Mouse (Mus musculus): ENCODE data around the gene Homer2. TPM values are rescaled to one million over a fixed set of nuclear protein-coding genes. Genes with fewer than 3 reads are reported as not detected.

Gene Homer2
- polyA plus RNA-seq, 1 experiment, result 0.05 TPM

DNA sequence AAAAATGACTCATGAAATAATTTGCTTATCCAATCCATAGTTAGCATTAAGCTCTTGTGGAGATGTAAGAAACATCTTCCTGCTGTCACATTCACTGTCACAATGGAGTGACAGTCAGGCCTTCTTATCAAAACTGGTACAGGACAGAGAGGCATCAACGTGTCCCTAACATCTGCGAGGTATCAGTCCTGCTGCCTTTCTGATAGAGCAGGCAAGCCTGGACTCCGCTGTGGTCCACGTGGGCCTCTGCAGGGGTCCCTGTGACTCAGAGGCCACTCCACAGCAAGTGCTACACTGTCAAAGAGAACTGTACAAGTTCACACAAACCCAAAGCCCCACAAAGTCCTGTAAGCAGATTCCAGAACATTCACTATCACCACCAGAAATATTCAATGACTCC is 101.8 kb downstream of the Homer2 start:
- TF ChIP-seq CTCF (IDR thresholded peaks at IDR 0.05; ENCODE audit: control insufficient read depth, insufficient read depth, insufficient read length) (no peak), MYOD1 (IDR thresholded peaks at IDR 0.05; ENCODE audit: control insufficient read depth, insufficient read length, low read depth) (no peak), MYOG (IDR thresholded peaks at IDR 0.05; ENCODE audit: control insufficient read depth, extremely low read depth, insufficient read length) (no peak), CEBPB (IDR thresholded peaks at IDR 0.05; ENCODE audit: low read depth) (no peak), USF1 (IDR thresholded peaks at IDR 0.05; ENCODE audit: low read depth) (no peak), MAX (IDR thresholded peaks at IDR 0.05) (no peak), FOSL1 (IDR thresholded peaks at IDR 0.05; ENCODE audit: insufficient read depth, low read length, poor library complexity, severe bottlenecking) (no peak)
- H3K79me2 ChIP-seq (ENCODE audit: control insufficient read depth, insufficient read depth), result no peaks in the 10 kb centered on the region
- H3K36me3 ChIP-seq (ENCODE audit: control insufficient read depth, insufficient read depth), result no peaks in the 10 kb centered on the region
- no peak overlapping the region for H3ac ChIP-seq (ENCODE audit: control insufficient read depth, insufficient read length, low read depth)
- no peaks in the 10 kb centered on the region for H3K79me3 ChIP-seq (ENCODE audit: low read depth)
- H3K27me3 ChIP-seq (ENCODE audit: control insufficient read depth, insufficient read depth, insufficient read length), result peaks cover 7% of the 10 kb centered on the region
- H3K4me3 ChIP-seq (ENCODE audit: insufficient read depth, poor library complexity, severe bottlenecking), result no peak overlapping the region

- Histone ChIP-seq H3ac (ENCODE audit: control insufficient read depth, insufficient read length, low read depth) (no peak overlapping the region), H3K36me3 (ENCODE audit: control insufficient read depth, insufficient read depth) (no peaks in the 10 kb centered on the region), H3K79me3 (ENCODE audit: low read depth) (no peaks in the 10 kb centered on the region), H3K4me3 (ENCODE audit: insufficient read depth, poor library complexity, severe bottlenecking) (no peak overlapping the region), H3K79me2 (ENCODE audit: control insufficient read depth, insufficient read depth) (no peaks in the 10 kb centered on the region), H3K27me3 (ENCODE audit: control insufficient read depth, insufficient read depth, insufficient read length) (peaks cover 7% of the 10 kb centered on the region)
- no peak for TF ChIP-seq CEBPB (IDR thresholded peaks at IDR 0.05; ENCODE audit: low read depth)
- TF ChIP-seq MYOD1 (IDR thresholded peaks at IDR 0.05; ENCODE audit: control insufficient read depth, insufficient read length, low read depth), result no peak
- no peak for TF ChIP-seq MAX (IDR thresholded peaks at IDR 0.05)
- TF ChIP-seq CTCF (IDR thresholded peaks at IDR 0.05; ENCODE audit: control insufficient read depth, insufficient read depth, insufficient read length), result no peak
- TF ChIP-seq USF1 (IDR thresholded peaks at IDR 0.05; ENCODE audit: low read depth), result no peak
- TF ChIP-seq FOSL1 (IDR thresholded peaks at IDR 0.05; ENCODE audit: insufficient read depth, low read length, poor library complexity, severe bottlenecking), result no peak
- TF ChIP-seq MYOG (IDR thresholded peaks at IDR 0.05; ENCODE audit: control insufficient read depth, extremely low read depth, insufficient read length), result no peak
These were observed 102.3 kb downstream of the Homer2 start for GRCm38 (mm10) chr7:81604991-81605390.

GRCm38 (mm10) chr7:81599379-81600280 is 107.7 kb downstream of the Homer2 start:
- no peak for TF ChIP-seq CEBPB (IDR thresholded peaks at IDR 0.05; ENCODE audit: low read depth)
- TF ChIP-seq MYOD1 (IDR thresholded peaks at IDR 0.05; ENCODE audit: control insufficient read depth, insufficient read length, low read depth), result no peak
- no peak for TF ChIP-seq FOSL1 (IDR thresholded peaks at IDR 0.05; ENCODE audit: insufficient read depth, low read length, poor library complexity, severe bottlenecking)
- no peak for TF ChIP-seq CTCF (IDR thresholded peaks at IDR 0.05; ENCODE audit: control insufficient read depth, insufficient read depth, insufficient read length)
- TF ChIP-seq MAX (IDR thresholded peaks at IDR 0.05), result no peak
- TF ChIP-seq USF1 (IDR thresholded peaks at IDR 0.05; ENCODE audit: low read depth), result no peak
- TF ChIP-seq MYOG (IDR thresholded peaks at IDR 0.05; ENCODE audit: control insufficient read depth, extremely low read depth, insufficient read length), result no peak
- no peak overlapping the region for H3ac ChIP-seq (ENCODE audit: control insufficient read depth, insufficient read length, low read depth)
- peaks cover under 1% of the 10 kb centered on the region for H3K36me3 ChIP-seq (ENCODE audit: control insufficient read depth, insufficient read depth)
- H3K79me3 ChIP-seq (ENCODE audit: low read depth), result no peaks in the 10 kb centered on the region
- no peaks in the 10 kb centered on the region for H3K27me3 ChIP-seq (ENCODE audit: control insufficient read depth, insufficient read depth, insufficient read length)
- no peak overlapping the region for H3K4me3 ChIP-seq (ENCODE audit: insufficient read depth, poor library complexity, severe bottlenecking)
- no peaks in the 10 kb centered on the region for H3K79me2 ChIP-seq (ENCODE audit: control insufficient read depth, insufficient read depth)

- H3K79me2 ChIP-seq (ENCODE audit: control insufficient read depth, insufficient read depth), result no peaks in the 10 kb centered on the region
- no peaks in the 10 kb centered on the region for H3K27me3 ChIP-seq (ENCODE audit: control insufficient read depth, insufficient read depth, insufficient read length)
- no peaks in the 10 kb centered on the region for H3K79me3 ChIP-seq (ENCODE audit: low read depth)
- TF ChIP-seq CEBPB (IDR thresholded peaks at IDR 0.05; ENCODE audit: low read depth), result no peak
- TF ChIP-seq MYOG (IDR thresholded peaks at IDR 0.05; ENCODE audit: control insufficient read depth, extremely low read depth, insufficient read length), result no peak
- TF ChIP-seq USF1 (IDR thresholded peaks at IDR 0.05; ENCODE audit: low read depth), result no peak
- TF ChIP-seq CTCF (IDR thresholded peaks at IDR 0.05; ENCODE audit: control insufficient read depth, insufficient read depth, insufficient read length), result no peak
- no peak for TF ChIP-seq FOSL1 (IDR thresholded peaks at IDR 0.05; ENCODE audit: insufficient read depth, low read length, poor library complexity, severe bottlenecking)
- no peak for TF ChIP-seq MAX (IDR thresholded peaks at IDR 0.05)
- no peak for TF ChIP-seq MYOD1 (IDR thresholded peaks at IDR 0.05; ENCODE audit: control insufficient read depth, insufficient read length, low read depth)
- H3K4me3 ChIP-seq (ENCODE audit: insufficient read depth, poor library complexity, severe bottlenecking), result no peak overlapping the region
- H3ac ChIP-seq (ENCODE audit: control insufficient read depth, insufficient read length, low read depth), result no peak overlapping the region
- H3K36me3 ChIP-seq (ENCODE audit: control insufficient read depth, insufficient read depth), result peaks cover 3% of the 10 kb centered on the region
These were observed 109.7 kb downstream of the Homer2 start for GRCm38 (mm10) chr7:81597660-81598059.

GRCm38 (mm10) chr7:81596086-81596485 is 111.2 kb downstream of the Homer2 start:
- Histone ChIP-seq H3K27me3 (ENCODE audit: control insufficient read depth, insufficient read depth, insufficient read length) (no peaks in the 10 kb centered on the region), H3K79me2 (ENCODE audit: control insufficient read depth, insufficient read depth) (no peaks in the 10 kb centered on the region), H3K36me3 (ENCODE audit: control insufficient read depth, insufficient read depth) (peaks cover 3% of the 10 kb centered on the region), H3K79me3 (ENCODE audit: low read depth) (no peaks in the 10 kb centered on the region), H3ac (ENCODE audit: control insufficient read depth, insufficient read length, low read depth) (no peak overlapping the region), H3K4me3 (ENCODE audit: insufficient read depth, poor library complexity, severe bottlenecking) (no peak overlapping the region)
- TF ChIP-seq CEBPB (IDR thresholded peaks at IDR 0.05; ENCODE audit: low read depth) (no peak), MAX (IDR thresholded peaks at IDR 0.05) (no peak), MYOD1 (IDR thresholded peaks at IDR 0.05; ENCODE audit: control insufficient read depth, insufficient read length, low read depth) (no peak), MYOG (IDR thresholded peaks at IDR 0.05; ENCODE audit: control insufficient read depth, extremely low read depth, insufficient read length) (no peak), FOSL1 (IDR thresholded peaks at IDR 0.05; ENCODE audit: insufficient read depth, low read length, poor library complexity, severe bottlenecking) (no peak), CTCF (IDR thresholded peaks at IDR 0.05; ENCODE audit: control insufficient read depth, insufficient read depth, insufficient read length) (no peak)
